Mouse (Mus musculus) lung, postnatal 0 days (tissue): ENCODE measurements at regions not wholly inside any gene's neighbourhood (a gene's known extent, or its start where the extent isn't known, plus 50 kb on each side); places are given as distances from the start of the nearest gene placed in this dataset.

Source experiments
- ATAC-seq: fragments of 200-750 bp; cut with Nextera tagmentation; 2 replicates; pipeline ENCODE4 v1.8.0; 2017; ENCODE audit warnings: moderate library complexity
- DNase-seq: peaks from one replicate; pipeline ENCODE4 v3.0.0-alpha.2; 2016; ENCODE audit warnings: low spot score
- H3K27ac ChIP-seq: fragments of 300-500 bp; sonication (generic); 2 replicates; pipeline ENCODE4 v1.5.1; 2014; ENCODE audit warnings: antibody characterized with exemption, mild to moderate bottlenecking, low read length, mixed read lengths
- H3K27me3 ChIP-seq: fragments of 300-500 bp; sonication (generic); replicated peaks from 2 replicates; pipeline ENCODE4 v1.6.1; 2014; ENCODE audit warnings: low read length, mixed read lengths; ENCODE audit not compliant: insufficient read depth
- H3K36me3 ChIP-seq: fragments of 300-500 bp; sonication (generic); 2 replicates; pipeline ENCODE4 v1.6.1; 2014; ENCODE audit warnings: low read length, mixed read lengths; ENCODE audit not compliant: insufficient read depth
- H3K4me1 ChIP-seq: fragments of 300-500 bp; sonication (generic); 2 replicates; pipeline ENCODE4 v1.6.1; 2014; ENCODE audit warnings: antibody characterized with exemption, low read depth, low read length, mixed read lengths; ENCODE audit not compliant: insufficient read depth
- H3K4me2 ChIP-seq: fragments of 300-500 bp; sonication (generic); replicated peaks from 2 replicates; pipeline ENCODE4 v1.6.1; 2014; ENCODE audit warnings: low read depth, mild to moderate bottlenecking, low read length, moderate library complexity, mixed read lengths
- H3K4me3 ChIP-seq: fragments of 300-500 bp; sonication (generic); 2 replicates; pipeline ENCODE4 v1.5.1; 2014; ENCODE audit warnings: low read depth, low read length
- H3K9ac ChIP-seq: fragments of 300-500 bp; sonication (generic); replicated peaks from 2 replicates; pipeline ENCODE4 v1.6.1; 2014; ENCODE audit warnings: low read depth, mild to moderate bottlenecking
- H3K9me3 ChIP-seq: fragments of 300-500 bp; sonication (generic); 2 replicates; pipeline ENCODE4 v1.6.1; 2016; ENCODE audit warnings: low read length, mixed read lengths
- CTCF ChIP-seq: IDR thresholded peaks from 2 replicates; pipeline ENCODE4 v1.5.1; 2016; ENCODE audit warnings: antibody characterized with exemption, mild to moderate bottlenecking
- EP300 ChIP-seq: IDR thresholded peaks from 2 replicates; pipeline ENCODE4 v1.6.1; 2016; ENCODE audit warnings: antibody characterized with exemption, mild to moderate bottlenecking, control low read depth
- whole genome bisulfite sequencing: fragments of 180-500 bp; shearing (Covaris S2); extraction: QIAGEN DNeasy Blood & Tissue Kit; methylation state at CpG from one replicate; pipeline ENCODE4 v1.1.7; 2014; 5-methylcytosine and 5-hydroxymethylcytosine counted together

- Histone ChIP-seq H3K9me3 (no peaks in the 10 kb centered on the region), H3K27me3 (no peaks in the 10 kb centered on the region), H3K4me2 (no peak overlapping the region), H3K27ac (no peak overlapping the region), H3K4me1 (no peaks in the 10 kb centered on the region), H3K36me3 (no peaks in the 10 kb centered on the region), H3K4me3 (no peak overlapping the region), H3K9ac (no peak overlapping the region)
- 40% methylated on average over 3 of the region's 3 CpGs for WGBS
- no peak for ATAC-seq
- no peak for DNase-seq
- TF ChIP-seq EP300 (no peak), CTCF (no peak)
Measured at GRCm38 (mm10) chr13:7357071-7357470, 708.5 kb upstream of the Pfkp start.

GRCm38 (mm10) chr13:7373559-7373958 is 725.0 kb upstream of the Pfkp start:
- H3K27me3 ChIP-seq = no peaks in the 10 kb centered on the region
- TF ChIP-seq EP300 = no peak
- TF ChIP-seq CTCF = no peak
- no peak overlapping the region for H3K4me2 ChIP-seq
- WGBS = 70% methylated on average over 8 of the region's 8 CpGs
- H3K9ac ChIP-seq = no peak overlapping the region
- DNase-seq = no peak
- H3K9me3 ChIP-seq = no peaks in the 10 kb centered on the region
- H3K4me1 ChIP-seq = no peaks in the 10 kb centered on the region
- H3K4me3 ChIP-seq = no peak overlapping the region
- no peak overlapping the region for H3K27ac ChIP-seq
- no peak for ATAC-seq
- H3K36me3 ChIP-seq = no peaks in the 10 kb centered on the region

- WGBS = 66% methylated on average over 7 of the region's 7 CpGs
- ATAC-seq = no peak
Measured at GRCm38 (mm10) chr13:7374993-7375627, 726.5 kb upstream of the Pfkp start.

GRCm38 (mm10) chr13:7414342-7415287 is 766.0 kb upstream of the Pfkp start:
- ATAC-seq = no peak
- Histone ChIP-seq H3K27me3 (no peaks in the 10 kb centered on the region), H3K36me3 (no peaks in the 10 kb centered on the region), H3K27ac (no peak overlapping the region), H3K9me3 (no peaks in the 10 kb centered on the region), H3K9ac (no peak overlapping the region), H3K4me2 (no peak overlapping the region), H3K4me3 (no peak overlapping the region), H3K4me1 (no peaks in the 10 kb centered on the region)
- DNase-seq = no peak
- TF ChIP-seq EP300 (no peak), CTCF (no peak)
- 61% methylated on average over 3 of the region's 3 CpGs for WGBS

More at GRCm38 (mm10) chr13:7374993-7375627, 726.5 kb upstream of the Pfkp start:
- TF ChIP-seq CTCF (no peak), EP300 (no peak)
- H3K27me3 ChIP-seq = no peaks in the 10 kb centered on the region
- no peaks in the 10 kb centered on the region for H3K36me3 ChIP-seq
- no peak overlapping the region for H3K27ac ChIP-seq
- no peaks in the 10 kb centered on the region for H3K4me1 ChIP-seq
- H3K9me3 ChIP-seq = no peaks in the 10 kb centered on the region
- no peak for DNase-seq
- H3K4me3 ChIP-seq = no peak overlapping the region
- no peak overlapping the region for H3K9ac ChIP-seq
- no peak overlapping the region for H3K4me2 ChIP-seq

GRCm38 (mm10) chr13:7427750-7428149 is 774.9 kb upstream of the Adarb2 start:
- Histone ChIP-seq H3K4me2 (no peak overlapping the region), H3K9me3 (no peaks in the 10 kb centered on the region), H3K36me3 (no peaks in the 10 kb centered on the region), H3K4me3 (no peak overlapping the region), H3K27me3 (no peaks in the 10 kb centered on the region), H3K27ac (no peak overlapping the region), H3K4me1 (no peaks in the 10 kb centered on the region), H3K9ac (no peak overlapping the region)
- ATAC-seq = no peak
- no peak for TF ChIP-seq CTCF
- no peak for TF ChIP-seq EP300
- no peak for DNase-seq

GRCm38 (mm10) chr13:7429271-7429670 is 773.4 kb upstream of the Adarb2 start:
- no peak overlapping the region for H3K4me2 ChIP-seq
- no peaks in the 10 kb centered on the region for H3K9me3 ChIP-seq
- no peak overlapping the region for H3K27ac ChIP-seq
- TF ChIP-seq CTCF (no peak), EP300 (no peak)
- no peaks in the 10 kb centered on the region for H3K27me3 ChIP-seq
- no peaks in the 10 kb centered on the region for H3K4me1 ChIP-seq
- no peaks in the 10 kb centered on the region for H3K36me3 ChIP-seq
- H3K4me3 ChIP-seq = no peak overlapping the region
- 73% methylated on average over 3 of the region's 3 CpGs for WGBS
- ATAC-seq = no peak
- H3K9ac ChIP-seq = no peak overlapping the region
- DNase-seq = no peak
